ENCODE assay signal across 14 mouse cellular contexts in the genomic region with DNA sequence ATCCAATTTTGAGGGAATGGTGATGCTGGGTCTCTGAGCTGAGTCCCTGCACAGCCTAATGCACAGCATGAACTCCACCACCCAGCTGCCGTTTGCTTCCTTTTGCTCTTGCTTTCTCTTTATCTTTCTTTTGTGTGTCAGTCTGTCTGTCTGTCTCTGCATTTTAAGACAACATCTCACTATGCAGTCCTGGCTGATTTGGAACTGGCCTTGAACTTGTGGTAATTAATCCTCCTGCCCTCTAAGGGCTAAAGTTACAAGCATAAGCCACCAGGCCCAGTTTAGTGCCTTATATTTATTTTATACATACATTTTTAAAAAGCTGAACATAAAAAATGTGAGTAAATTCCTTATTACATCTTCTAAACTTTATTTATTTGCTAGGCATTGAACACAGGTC.
"Had no signal": no experiment of that assay in that cellular context is flagged by ENCODE, and none has a peak within 500 bp of the region (broad histone marks: within the 10 kb centered on the region; RNA-seq: fewer than 3 reads in every experiment).

No protein-coding gene starts in this region.

- H3K9ac ChIP-seq: liver, embryonic 15.5 days; midbrain, embryonic 13.5 days; neural tube, embryonic 12.5 days; stomach, embryonic 15.5 days had no signal

- H3K4me3 ChIP-seq: left cerebral cortex, adult 2 months; limb, embryonic 10.5 days; liver, embryonic 15.5 days; midbrain, embryonic 13.5 days; neural tube, embryonic 12.5 days; stomach, embryonic 15.5 days had no signal

- ATAC-seq: midbrain, embryonic 13.5 days had no signal

- H3K27me3 ChIP-seq: liver, embryonic 15.5 days; midbrain, embryonic 13.5 days; neural tube, embryonic 12.5 days; stomach, embryonic 15.5 days had no signal

- H3K4me2 ChIP-seq: liver, embryonic 11.5 days; liver, embryonic 15.5 days; midbrain, embryonic 13.5 days; neural tube, embryonic 12.5 days; stomach, embryonic 15.5 days had no signal

- H3K9me3 ChIP-seq: limb, embryonic 10.5 days; liver, embryonic 15.5 days; midbrain, embryonic 13.5 days; stomach, embryonic 15.5 days had no signal

- H3K27ac ChIP-seq: left cerebral cortex, adult 2 months; limb, embryonic 10.5 days; liver, embryonic 15.5 days; macrophage; midbrain, embryonic 13.5 days; neural tube, embryonic 12.5 days; stomach, embryonic 15.5 days had no signal

- H3K36me3 ChIP-seq: liver, embryonic 15.5 days; midbrain, embryonic 13.5 days; neural tube, embryonic 12.5 days; stomach, embryonic 15.5 days had no signal

- DNase-seq: kidney, adult 8-10 months; kidney, postnatal 25 days; lung, adult 2 months; lung, postnatal 10 days; spleen, adult 18-20 months; thymus, adult 18-20 months had no signal
